Mouse (Mus musculus): ENCODE results near the gene Galm.
A peak's percentile ranks its signal among the peaks of the same experiment; 100 is the strongest.

Gene Galm

GRCm38 (mm10) chr17:80129387-80129786 lies 2.1 kb downstream of the Galm start:
- DNase-seq (ENCODE audit: low spot score): no peak

GRCm38 (mm10) chr17:80130718-80131430 lies 3.6 kb downstream of the Galm start:
- DNase-seq (ENCODE audit: low spot score): no peak

DNA sequence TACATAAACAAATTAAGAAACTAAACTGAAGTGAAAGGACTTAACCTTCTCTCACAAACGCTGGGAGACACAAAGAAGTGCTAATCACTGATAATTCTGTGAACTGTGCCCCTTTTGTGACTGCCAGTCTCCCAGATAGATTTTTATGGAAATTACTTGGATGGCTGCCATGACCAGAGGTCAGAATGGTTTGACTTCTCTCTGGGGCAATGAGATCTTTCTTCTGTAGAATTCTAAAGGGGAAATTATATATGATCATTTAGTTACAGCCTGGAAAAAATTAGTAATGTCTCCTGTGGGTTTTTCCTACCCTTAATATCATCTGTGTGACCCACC lies 4.1 kb downstream of the Galm start:
- DNase-seq (ENCODE audit: low spot score): no peak

- peak; percentile 60 for DNase-seq (ENCODE audit: low spot score)
Measured at GRCm38 (mm10) chr17:80131838-80132237, 4.6 kb downstream of the Galm start.

DNA sequence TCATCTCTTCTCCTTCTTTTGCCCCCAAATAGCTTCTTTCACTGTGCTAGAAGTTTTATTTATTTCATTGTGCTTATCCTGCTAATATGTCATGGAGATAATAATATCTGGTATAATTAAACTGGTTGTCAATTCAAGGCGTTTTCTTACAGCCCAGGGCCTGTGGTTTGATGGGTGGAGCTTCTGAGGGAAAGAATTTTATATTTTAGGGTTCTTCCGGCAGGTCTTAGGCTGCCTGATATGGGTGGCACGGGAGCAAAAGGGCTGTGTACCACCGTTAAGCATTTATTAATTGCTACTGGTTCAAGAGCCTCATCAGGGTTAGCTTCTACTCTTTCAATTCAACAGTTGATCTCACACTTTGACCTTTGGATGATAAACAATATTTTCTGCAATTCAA lies 5.2 kb downstream of the Galm start:
- no peak for DNase-seq (ENCODE audit: low spot score)

DNA sequence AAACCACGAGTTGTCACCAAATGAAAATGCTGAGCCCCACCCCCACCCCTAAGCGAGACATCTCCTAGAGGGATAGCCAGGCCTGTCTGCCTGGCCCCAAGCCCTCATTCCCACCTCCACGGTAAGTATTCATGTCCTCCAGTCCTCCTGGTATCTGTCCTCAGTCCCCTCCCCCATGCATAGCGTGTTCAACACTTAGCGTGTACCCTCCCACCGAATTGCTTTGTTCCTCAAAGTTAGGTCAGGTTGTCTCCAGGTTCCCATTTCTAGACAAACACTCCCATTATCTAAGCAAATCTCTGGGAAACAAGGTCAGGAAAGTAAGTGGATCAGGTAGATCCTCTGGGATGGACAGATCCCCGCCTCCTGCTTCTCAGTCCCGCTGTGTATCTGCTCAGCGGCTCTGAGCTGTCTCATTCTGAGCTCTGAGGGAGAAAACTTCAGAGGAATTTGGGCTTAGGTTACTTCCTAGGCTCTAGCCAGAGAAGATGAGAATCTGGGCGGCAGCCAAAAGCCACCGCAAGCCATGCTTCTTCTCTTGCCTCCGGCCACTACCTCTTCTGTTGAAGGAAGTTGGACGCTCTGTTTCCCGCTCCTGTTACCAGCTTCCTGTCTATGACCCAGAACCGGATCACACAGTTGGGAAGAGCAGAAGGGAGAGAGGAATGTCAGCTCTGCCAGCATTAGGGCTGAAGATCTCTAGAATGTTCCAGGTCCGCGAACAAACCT lies 11.3 kb downstream of the Galm start:
- DNase-seq (ENCODE audit: low spot score): no peak

- DNase-seq (ENCODE audit: low spot score): no peak
Measured at GRCm38 (mm10) chr17:80139753-80140444, 12.6 kb downstream of the Galm start.

DNA sequence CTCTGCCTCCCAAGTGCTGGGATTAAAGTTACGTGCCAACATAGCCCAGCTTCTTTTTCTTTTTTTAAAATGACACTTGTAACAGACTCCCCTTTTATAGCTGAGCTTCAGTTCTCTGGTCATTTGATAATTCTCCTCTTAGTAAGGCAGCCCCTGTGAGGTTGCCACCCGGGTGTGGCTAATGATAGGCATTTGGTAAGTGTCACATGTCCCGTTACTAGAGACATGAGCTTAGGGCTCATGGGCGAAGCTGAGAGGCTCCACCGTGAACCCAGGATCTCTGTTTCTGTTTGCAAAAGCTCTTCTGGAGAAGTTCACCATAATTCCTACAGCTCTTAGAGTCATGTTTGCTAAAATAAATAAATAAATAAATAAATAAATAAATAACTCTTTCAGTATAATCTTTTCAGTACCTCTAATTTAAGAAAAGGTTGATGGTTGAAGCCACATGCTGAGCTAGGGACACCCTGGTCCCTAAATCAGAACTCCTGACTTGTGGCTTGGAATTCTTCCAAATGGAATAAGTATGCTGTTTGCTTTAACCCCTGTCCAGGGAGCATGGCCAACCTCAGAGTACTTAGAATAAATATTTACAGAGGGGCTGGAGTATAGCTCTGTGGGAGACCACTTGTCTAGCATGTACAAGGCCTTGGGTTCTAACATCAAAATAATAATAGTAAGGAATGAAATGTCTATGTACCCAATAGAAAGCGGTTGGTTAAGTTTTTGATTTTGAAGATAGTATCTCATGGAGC lies 16.4 kb downstream of the Galm start:
- no peak for DNase-seq (ENCODE audit: low spot score)

- DNase-seq (ENCODE audit: low spot score): no peak
Measured at GRCm38 (mm10) chr17:80145210-80145609, 17.9 kb downstream of the Galm start.

DNA sequence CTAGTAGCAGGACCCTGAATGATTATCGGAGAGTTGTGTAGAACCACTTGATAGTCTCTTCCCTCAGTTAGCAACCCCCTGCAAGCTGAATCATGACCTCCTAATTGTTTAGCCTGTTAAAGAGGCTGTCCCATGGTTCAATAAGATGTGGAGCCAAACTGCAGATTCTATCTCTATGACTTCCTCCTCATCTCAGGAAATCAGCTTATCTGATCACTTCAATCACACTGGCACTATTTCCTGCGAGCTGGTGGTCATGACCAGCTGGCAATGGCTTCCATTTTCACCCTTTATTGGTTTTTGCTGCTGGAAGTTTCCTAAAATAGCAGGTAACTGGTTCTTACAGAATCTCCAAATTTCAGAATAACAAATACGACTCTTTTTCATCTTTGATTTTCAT lies 18.5 kb downstream of the Galm start:
- no peak for DNase-seq (ENCODE audit: low spot score)

DNA sequence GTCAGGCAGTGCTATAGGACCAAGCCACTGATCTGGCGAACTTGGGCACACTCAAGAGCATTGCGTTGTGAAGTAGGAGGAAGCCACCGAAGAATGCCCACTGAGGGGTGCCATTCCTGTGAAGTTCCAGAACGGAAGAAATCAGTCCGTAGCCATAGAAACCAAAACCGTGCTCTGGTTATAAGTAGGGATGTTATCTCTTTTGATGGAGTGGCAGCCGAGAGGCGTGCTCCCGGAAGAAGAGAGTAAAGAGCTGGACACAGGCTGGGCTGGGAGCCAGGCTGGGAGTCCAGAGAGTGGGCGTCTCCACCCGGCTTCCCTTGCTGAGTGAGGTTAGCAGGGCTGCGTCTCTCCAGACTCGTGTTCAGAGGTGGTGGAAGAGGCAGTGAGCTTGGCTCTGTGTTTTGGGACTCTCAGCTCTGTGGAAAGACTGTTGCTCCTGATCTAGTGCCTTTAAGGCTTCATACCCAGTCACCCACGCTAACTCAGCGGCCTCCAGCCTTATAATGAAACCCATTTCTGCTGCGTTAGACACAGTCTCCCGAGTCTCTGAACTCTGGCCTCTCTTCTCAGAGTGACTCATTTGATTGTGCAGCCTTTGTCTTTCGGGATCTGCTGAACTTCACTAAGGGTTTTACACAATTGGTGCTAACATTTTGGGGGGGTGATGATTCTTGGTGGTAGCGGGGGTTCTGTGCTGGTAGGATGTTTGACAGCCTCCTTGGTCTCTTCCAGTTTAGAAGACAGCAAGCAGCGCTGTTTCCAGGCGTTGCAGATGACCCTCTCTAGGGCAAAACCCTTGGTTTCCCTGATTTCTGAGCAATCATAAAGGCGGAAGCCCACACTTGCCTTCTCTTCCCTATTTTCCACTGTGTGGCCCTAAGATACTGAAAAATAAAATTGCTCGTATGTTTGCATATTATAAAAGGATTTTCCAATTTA lies 21.1 kb downstream of the Galm start:
- DNase-seq (ENCODE audit: low spot score): no peak

GRCm38 (mm10) chr17:80148995-80149388 lies 21.7 kb downstream of the Galm start:
- DNase-seq (ENCODE audit: low spot score): no peak

GRCm38 (mm10) chr17:80151353-80151752 lies 24.1 kb downstream of the Galm start:
- no peak for DNase-seq (ENCODE audit: low spot score)

- no peak for DNase-seq (ENCODE audit: low spot score)
Measured at GRCm38 (mm10) chr17:80152767-80153630, 25.7 kb downstream of the Galm start.

DNA sequence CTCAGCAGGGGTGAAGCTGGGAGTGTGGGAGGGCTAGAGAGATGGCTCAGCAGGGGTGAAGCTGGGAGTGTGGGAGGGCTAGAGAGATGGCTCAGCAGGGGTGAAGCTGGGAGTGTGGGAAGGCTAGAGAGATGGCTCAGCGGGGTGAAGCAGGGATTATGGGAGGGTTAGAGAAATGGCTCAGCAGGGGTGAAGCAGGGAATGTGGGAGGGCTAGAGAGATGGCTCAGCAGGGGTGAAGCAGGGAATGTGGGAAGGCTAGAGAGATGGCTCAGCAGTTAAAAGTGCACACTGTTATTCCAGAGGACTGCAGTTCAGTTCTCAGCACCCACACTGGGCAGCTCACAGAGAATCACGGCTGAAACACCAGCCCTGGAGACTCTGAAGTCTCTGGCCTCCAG lies 26.4 kb downstream of the Galm start:
- no peak for DNase-seq (ENCODE audit: low spot score)

- no peak for DNase-seq (ENCODE audit: low spot score)
Measured at GRCm38 (mm10) chr17:80156905-80157304, 29.6 kb downstream of the Galm start.

DNA sequence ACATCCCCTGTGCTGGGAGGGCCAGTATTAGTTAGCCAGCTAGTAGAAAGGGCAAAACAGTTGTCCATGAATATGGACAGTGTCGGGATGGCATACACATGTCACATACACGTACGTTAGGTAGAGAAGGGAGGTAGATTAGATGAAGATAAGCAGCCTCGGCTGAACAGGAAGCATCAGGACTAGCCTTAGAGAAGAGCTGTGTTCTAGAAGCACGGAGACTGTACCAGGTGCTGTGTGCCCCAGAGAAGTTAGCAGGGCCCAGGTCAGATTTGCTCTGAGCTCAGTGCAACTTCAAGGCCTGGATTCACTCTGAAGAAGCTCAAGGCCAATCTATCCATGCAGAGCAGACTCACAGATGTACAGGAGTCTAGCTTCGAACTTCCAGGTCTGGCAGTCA lies 30.2 kb downstream of the Galm start:
- no peak for DNase-seq (ENCODE audit: low spot score)

DNA sequence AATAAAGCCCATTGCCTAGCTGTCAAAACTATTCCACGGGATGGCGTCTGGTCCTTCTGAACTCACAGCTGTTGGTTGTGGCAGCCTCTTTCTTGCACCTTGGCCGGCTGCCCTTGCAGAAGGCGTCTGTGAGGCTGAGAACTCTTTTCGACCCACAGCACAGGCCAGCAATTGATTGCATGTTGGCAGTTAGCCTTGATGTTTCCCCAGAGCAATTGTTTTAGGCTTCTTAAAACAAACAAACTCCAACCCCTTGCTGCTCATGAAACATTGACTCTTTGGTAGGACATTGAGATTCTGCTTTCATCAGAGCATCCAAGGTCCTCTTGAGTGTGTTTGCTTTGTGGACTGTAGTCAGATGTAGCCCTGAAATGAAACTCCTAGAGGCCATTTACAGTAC lies 33.2 kb downstream of the Galm start:
- DNase-seq (ENCODE audit: low spot score): no peak

GRCm38 (mm10) chr17:80163991-80164390 lies 36.7 kb downstream of the Galm start:
- no peak for DNase-seq (ENCODE audit: low spot score)

GRCm38 (mm10) chr17:80165741-80166140 lies 38.5 kb downstream of the Galm start:
- DNase-seq (ENCODE audit: low spot score): no peak

Data from yolk sac, embryonic 10.5 days (tissue).